Mouse (Mus musculus): Measurements from ENCODE around the gene Uap1l1.

DNA sequence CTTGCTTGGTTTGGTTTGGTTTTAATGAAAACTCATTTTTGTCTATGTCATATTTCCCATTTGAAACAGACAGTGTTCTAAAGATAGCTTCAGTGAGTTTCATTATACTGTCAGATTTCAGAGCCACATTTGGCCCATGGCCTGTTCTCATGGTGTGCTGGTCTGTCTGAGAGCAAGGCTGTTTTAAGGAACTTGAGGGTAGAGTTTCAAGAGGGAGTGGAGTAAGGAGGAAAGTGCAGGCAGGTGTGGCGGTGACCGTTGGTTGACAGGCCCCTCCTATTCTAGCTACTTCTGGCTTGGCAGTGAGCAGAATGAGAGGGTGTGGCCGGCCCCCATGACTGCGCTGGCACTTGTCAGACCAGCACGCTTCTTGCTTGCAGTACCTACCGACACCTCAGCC, 27.2 kb downstream of the Uap1l1 start:
- TF ChIP-seq CTCF (IDR thresholded peaks at IDR 0.05) (no peak), EP300 (IDR thresholded peaks at IDR 0.05) (no peak)

Data from lung, postnatal 0 days (tissue).